Mouse (Mus musculus): ENCODE data around the gene Cpsf3. TPM values are rescaled to one million over a fixed set of nuclear protein-coding genes. Genes with fewer than 3 reads are reported as not detected.
A peak's percentile ranks its signal among the peaks of the same experiment; 100 is the strongest.

The Cpsf3 gene
- polyA plus RNA-seq, 1 experiment, result 50.5 TPM

DNA sequence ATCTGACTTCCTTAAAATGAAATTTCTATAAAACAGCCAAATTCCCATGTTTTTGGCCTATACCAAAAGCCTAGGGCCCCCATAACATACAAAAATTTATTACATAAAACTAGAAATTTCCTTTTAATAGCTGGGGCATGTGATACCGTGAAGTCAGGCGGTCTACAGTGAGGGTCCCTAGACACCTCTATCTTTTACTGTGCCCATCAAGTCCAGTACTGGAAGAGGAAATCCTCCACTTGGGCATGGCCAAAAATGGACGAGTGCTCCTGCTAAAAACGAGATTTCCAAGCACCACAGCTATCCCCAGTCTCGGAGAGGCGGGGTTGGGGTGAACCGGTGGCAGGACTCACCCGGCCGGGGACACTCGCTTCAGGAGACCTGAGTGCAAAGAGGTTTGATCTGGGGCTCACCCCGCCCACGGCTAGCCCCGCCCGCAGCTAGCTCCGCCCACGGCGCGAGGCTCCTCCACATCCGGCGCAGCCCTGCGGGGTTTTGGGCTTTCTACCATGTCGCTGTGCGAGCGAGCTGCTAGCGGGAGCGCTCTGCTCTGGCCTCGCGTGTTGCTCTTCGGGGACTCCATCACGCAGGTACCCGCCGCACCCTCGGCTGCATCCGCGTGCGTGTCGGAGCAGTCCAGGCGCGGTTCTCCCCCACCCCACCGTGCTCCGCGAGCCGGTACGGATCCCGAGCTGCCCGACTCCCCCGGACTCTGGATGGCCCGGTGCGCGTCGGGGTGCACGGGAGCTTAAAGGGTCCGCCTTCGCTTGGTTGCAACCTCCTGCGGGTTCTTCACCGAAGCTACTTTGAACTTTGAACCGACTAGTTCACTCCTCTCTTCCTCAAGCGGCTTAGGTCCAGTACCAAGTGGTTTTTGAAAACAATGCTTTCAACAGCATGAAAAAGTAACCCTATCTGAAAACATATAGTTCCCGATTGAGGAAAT lies 31.0 kb downstream of the Cpsf3 start, which contains the start of gene Iah1:
TSS of gene Iah1 (plus strand) at position 467 of the 946 bp plus-strand sequence.
- peak within 1 kb of the TSS; percentile 68 for H3K4me3 ChIP-seq
- no peaks in the 10 kb centered on the region for H3K79me2 ChIP-seq (ENCODE audit: control insufficient read depth, insufficient read depth)
- peaks cover 10% of the 10 kb centered on the region for H3K36me3 ChIP-seq (ENCODE audit: control insufficient read depth, insufficient read depth)
- TF ChIP-seq REST (IDR thresholded peaks at IDR 0.05; ENCODE audit: insufficient read depth, insufficient read length) (no peak), MYOG (IDR thresholded peaks at IDR 0.05; ENCODE audit: control insufficient read depth in 1 of 3, insufficient read depth in 1 of 3, insufficient read length in 2 of 3, low read depth in 2 of 3) (no peak), E2F4 (IDR thresholded peaks at IDR 0.05; ENCODE audit: insufficient read depth) (no peak), MAX (IDR thresholded peaks at IDR 0.05; ENCODE audit: low read depth) (no peak), CEBPB (IDR thresholded peaks at IDR 0.05; ENCODE audit: insufficient read depth, poor library complexity, severe bottlenecking) (no peak), POLR2AphosphoS2 (IDR thresholded peaks at IDR 0.05; ENCODE audit: insufficient read length, low read depth) (peak; percentile 93), TCF12 (IDR thresholded peaks at IDR 0.05; ENCODE audit: insufficient read depth, poor library complexity, severe bottlenecking) (no peak), TCF3 (IDR thresholded peaks at IDR 0.05; ENCODE audit: insufficient read length, low read depth) (no peak), POLR2A (IDR thresholded peaks at IDR 0.05; ENCODE audit: insufficient read length, low read depth) (peak; percentile 92), MYOD1 (IDR thresholded peaks at IDR 0.05; ENCODE audit: control insufficient read depth in 1 of 3, insufficient read length in 2 of 3, low read depth in 2 of 3) (peak in 1 of 3 experiments; percentile 0), SRF (IDR thresholded peaks at IDR 0.05; ENCODE audit: control insufficient read depth, insufficient read length, low read depth) (no peak), USF1 (IDR thresholded peaks at IDR 0.05; ENCODE audit: low read depth) (no peak)
- peak within 1 kb of the TSS; percentile 51 for H3ac ChIP-seq (ENCODE audit: control insufficient read depth, insufficient read length)
- no peaks in the 10 kb centered on the region for H3K27me3 ChIP-seq (ENCODE audit: control insufficient read depth, insufficient read depth, insufficient read length)
- peak within 1 kb of the TSS; percentile 71 for H3K4me2 ChIP-seq (ENCODE audit: low read depth)

DNA sequence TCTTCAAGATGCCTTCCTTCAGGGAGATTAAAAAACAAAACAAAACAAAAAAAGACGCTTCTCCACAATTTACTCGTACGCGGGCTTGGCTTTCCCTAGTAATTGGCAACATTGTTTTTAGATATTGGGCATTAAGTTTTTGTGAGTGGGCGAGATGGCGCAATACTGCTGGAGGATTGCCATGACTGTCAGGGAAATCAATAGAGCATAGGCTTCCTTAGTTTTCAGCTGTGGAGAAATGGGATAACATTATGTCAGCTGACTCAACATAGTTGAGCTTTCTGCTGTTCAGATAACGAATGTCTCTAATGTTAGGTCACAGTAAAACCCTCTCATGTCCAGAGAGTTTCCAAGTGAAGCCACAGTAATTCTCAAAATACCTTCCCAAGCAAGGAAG lies 31.7 kb downstream of the Cpsf3 start:
- Histone ChIP-seq H3K27me3 (ENCODE audit: control insufficient read depth, insufficient read depth, insufficient read length) (no peaks in the 10 kb centered on the region), H3K4me3 (peak overlapping the region; percentile 68), H3K79me2 (ENCODE audit: control insufficient read depth, insufficient read depth) (no peaks in the 10 kb centered on the region), H3ac (ENCODE audit: control insufficient read depth, insufficient read length) (peak overlapping the region; percentile 51), H3K4me2 (ENCODE audit: low read depth) (peak overlapping the region; percentile 71), H3K36me3 (ENCODE audit: control insufficient read depth, insufficient read depth) (peaks cover 17% of the 10 kb centered on the region)
- TF ChIP-seq TCF12 (IDR thresholded peaks at IDR 0.05; ENCODE audit: insufficient read depth, poor library complexity, severe bottlenecking), result no peak
- peak; percentile 99 for TF ChIP-seq CEBPB (IDR thresholded peaks at IDR 0.05; ENCODE audit: insufficient read depth, poor library complexity, severe bottlenecking)
- TF ChIP-seq MAX (IDR thresholded peaks at IDR 0.05; ENCODE audit: low read depth), result no peak
- TF ChIP-seq MYOG (IDR thresholded peaks at IDR 0.05; ENCODE audit: control insufficient read depth in 1 of 3, insufficient read depth in 1 of 3, insufficient read length in 2 of 3, low read depth in 2 of 3), result no peak
- TF ChIP-seq POLR2A (IDR thresholded peaks at IDR 0.05; ENCODE audit: insufficient read length, low read depth), result no peak
- TF ChIP-seq POLR2AphosphoS2 (IDR thresholded peaks at IDR 0.05; ENCODE audit: insufficient read length, low read depth), result no peak
- no peak for TF ChIP-seq REST (IDR thresholded peaks at IDR 0.05; ENCODE audit: insufficient read depth, insufficient read length)
- TF ChIP-seq SRF (IDR thresholded peaks at IDR 0.05; ENCODE audit: control insufficient read depth, insufficient read length, low read depth), result no peak

DNA sequence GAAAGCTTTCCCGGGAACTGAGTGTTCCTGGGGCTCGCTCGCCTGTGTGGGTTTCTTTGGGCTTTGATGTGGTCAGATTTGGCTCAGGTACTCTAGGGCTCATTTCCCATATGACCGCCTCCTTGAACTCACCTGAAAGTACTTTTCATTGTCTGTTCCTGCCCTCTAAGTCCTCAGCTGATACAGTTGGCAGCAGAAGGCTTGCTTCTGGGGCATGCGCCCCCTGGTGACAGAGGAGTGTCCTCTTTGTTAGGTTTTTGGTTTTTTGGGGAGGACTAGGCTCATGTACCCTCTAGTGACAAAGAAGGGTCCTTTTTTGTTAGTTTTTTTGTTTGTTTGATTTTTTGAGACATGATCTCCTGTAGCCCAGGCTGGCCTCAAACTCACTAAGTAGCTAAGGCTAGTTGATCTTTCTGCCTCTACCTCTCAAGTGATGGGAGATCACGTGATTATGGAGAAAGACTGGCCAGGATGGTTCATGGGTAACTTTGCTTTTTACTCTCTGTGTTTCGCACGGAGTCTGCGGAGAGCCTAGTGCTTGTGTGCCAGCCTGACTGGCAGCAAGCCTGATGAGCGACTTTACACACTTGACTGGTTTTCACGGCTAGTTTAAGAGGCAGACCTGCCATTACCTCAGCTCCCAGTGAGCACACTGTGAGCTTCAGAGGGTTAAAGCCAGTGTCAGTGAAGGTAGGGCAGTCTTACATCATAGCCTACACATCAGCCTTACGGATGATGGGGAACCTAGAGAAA lies 33.1 kb downstream of the Cpsf3 start:
- Histone ChIP-seq H3K79me2 (ENCODE audit: control insufficient read depth, insufficient read depth) (no peaks in the 10 kb centered on the region), H3K27me3 (ENCODE audit: control insufficient read depth, insufficient read depth, insufficient read length) (no peaks in the 10 kb centered on the region), H3ac (ENCODE audit: control insufficient read depth, insufficient read length) (no peak overlapping the region), H3K36me3 (ENCODE audit: control insufficient read depth, insufficient read depth) (peaks cover 26% of the 10 kb centered on the region), H3K4me3 (peak overlapping the region; percentile 68), H3K4me2 (ENCODE audit: low read depth) (peak overlapping the region; percentile 71)
- TF ChIP-seq MYOG (IDR thresholded peaks at IDR 0.05; ENCODE audit: control insufficient read depth in 1 of 3, insufficient read depth in 1 of 3, insufficient read length in 2 of 3, low read depth in 2 of 3), result no peak
- no peak for TF ChIP-seq MAX (IDR thresholded peaks at IDR 0.05; ENCODE audit: low read depth)
- TF ChIP-seq TCF3 (IDR thresholded peaks at IDR 0.05; ENCODE audit: insufficient read length, low read depth), result no peak
- TF ChIP-seq CEBPB (IDR thresholded peaks at IDR 0.05; ENCODE audit: insufficient read depth, poor library complexity, severe bottlenecking), result no peak
- no peak for TF ChIP-seq USF1 (IDR thresholded peaks at IDR 0.05; ENCODE audit: low read depth)
- no peak for TF ChIP-seq TCF12 (IDR thresholded peaks at IDR 0.05; ENCODE audit: insufficient read depth, poor library complexity, severe bottlenecking)

DNA sequence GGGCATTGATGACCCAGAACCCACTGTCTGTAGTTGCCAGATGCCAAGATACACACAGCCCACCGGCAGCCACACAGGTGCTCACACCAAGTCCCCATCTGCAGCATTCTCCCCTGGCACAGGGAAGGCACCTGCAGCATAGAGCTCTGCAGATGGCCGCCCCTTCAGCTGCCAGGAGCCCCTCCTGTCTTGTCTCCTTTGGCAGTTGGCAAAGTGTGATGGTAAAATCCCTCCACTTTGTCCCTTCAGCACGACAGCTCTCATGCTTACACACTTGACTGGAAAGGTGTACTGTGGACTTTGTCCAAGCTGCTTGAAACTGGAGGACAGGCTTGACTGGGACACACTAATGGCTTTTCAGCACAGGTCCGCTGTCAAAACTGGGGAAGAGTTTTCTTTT lies 35.1 kb downstream of the Cpsf3 start:
- TF ChIP-seq MYOD1 (IDR thresholded peaks at IDR 0.05; ENCODE audit: control insufficient read depth in 1 of 3, insufficient read length in 2 of 3, low read depth in 2 of 3) (no peak), REST (IDR thresholded peaks at IDR 0.05; ENCODE audit: insufficient read depth, insufficient read length) (no peak), POLR2AphosphoS2 (IDR thresholded peaks at IDR 0.05; ENCODE audit: insufficient read length, low read depth) (no peak), TCF12 (IDR thresholded peaks at IDR 0.05; ENCODE audit: insufficient read depth, poor library complexity, severe bottlenecking) (no peak), SRF (IDR thresholded peaks at IDR 0.05; ENCODE audit: control insufficient read depth, insufficient read length, low read depth) (no peak), MYOG (IDR thresholded peaks at IDR 0.05; ENCODE audit: control insufficient read depth in 1 of 3, insufficient read depth in 1 of 3, insufficient read length in 2 of 3, low read depth in 2 of 3) (no peak), TCF3 (IDR thresholded peaks at IDR 0.05; ENCODE audit: insufficient read length, low read depth) (no peak), USF1 (IDR thresholded peaks at IDR 0.05; ENCODE audit: low read depth) (no peak), E2F4 (IDR thresholded peaks at IDR 0.05; ENCODE audit: insufficient read depth) (no peak), POLR2A (IDR thresholded peaks at IDR 0.05; ENCODE audit: insufficient read length, low read depth) (no peak), MAX (IDR thresholded peaks at IDR 0.05; ENCODE audit: low read depth) (no peak), CEBPB (IDR thresholded peaks at IDR 0.05; ENCODE audit: insufficient read depth, poor library complexity, severe bottlenecking) (no peak)
- Histone ChIP-seq H3K4me2 (ENCODE audit: low read depth) (no peak overlapping the region), H3K27me3 (ENCODE audit: control insufficient read depth, insufficient read depth, insufficient read length) (no peaks in the 10 kb centered on the region), H3ac (ENCODE audit: control insufficient read depth, insufficient read length) (no peak overlapping the region), H3K79me2 (ENCODE audit: control insufficient read depth, insufficient read depth) (no peaks in the 10 kb centered on the region), H3K36me3 (ENCODE audit: control insufficient read depth, insufficient read depth) (peaks cover 33% of the 10 kb centered on the region), H3K4me3 (no peak overlapping the region)

Data from myocyte (in vitro differentiated cells).